Mouse (Mus musculus) adrenal gland (tissue): ENCODE results near the gene Col20a1.

Experiments
- intact Hi-C: fragments of 180-260 bp; cut with DNase I; formaldehyde crosslinking; loops from one replicate; pipeline ENCODE4 v1.15.1; 2025

Gene Col20a1

GRCm38 (mm10) chr2:181058193-181058592, 71.9 kb downstream of the Col20a1 start:
- intact Hi-C loops, result no loop called here

- intact Hi-C loops, result loop anchor here (1.0 to 10.0 kb wide), 3 partner anchors 26 to 265 kb away; no protein-coding TSS in a partner anchor
Observed at GRCm38 (mm10) chr2:181060127-181060526, 73.8 kb downstream of the Col20a1 start.

GRCm38 (mm10) chr2:181065827-181066226, 79.5 kb downstream of the Col20a1 start:
- intact Hi-C loops, result loop anchor here (10.0 kb wide), 1 partner anchor 271 kb away; no protein-coding TSS in a partner anchor
